Mouse (Mus musculus): ENCODE data around the gene Gm5039. TPM values are rescaled to one million over a fixed set of nuclear protein-coding genes. Genes with fewer than 3 reads are reported as not detected.
"Not testable (repeated sequence)": the region's sequence is repeated elsewhere in the genome, so short reads cannot be mapped to it uniquely, and the experiment has no call there.

Gm5039 gene
- 0.95 TPM for polyA plus RNA-seq (2012; fragmentation: generic; extraction: Trizol)

- H3K79me2 ChIP-seq (ENCODE audit: control insufficient read depth, insufficient read depth) = not testable (repeated sequence)
Observed at GRCm38 (mm10) chr12:88323926-88324325, at the start of gene Gm5039. Gm5039 (minus strand) TSS chr12:88324026.

DNA sequence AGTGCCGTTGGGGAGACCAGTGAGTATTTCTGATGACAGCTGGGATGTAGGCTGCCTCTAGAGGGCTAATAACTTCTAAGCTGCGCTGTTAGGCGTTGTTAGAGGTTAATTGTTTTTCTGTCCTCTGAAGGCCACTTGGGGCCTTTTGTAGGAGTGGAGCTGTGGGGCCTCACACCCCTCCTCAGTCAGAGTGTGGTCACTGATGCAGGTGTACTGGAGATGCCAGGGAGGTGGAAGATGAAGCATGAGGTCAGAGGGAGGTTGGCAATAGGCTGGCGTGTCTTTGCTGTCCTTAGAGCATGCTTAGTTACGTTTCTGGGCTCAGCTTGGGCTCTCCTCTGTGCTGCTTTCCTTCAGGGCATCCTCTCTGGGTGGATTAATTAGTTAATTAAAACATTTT is 48.2 kb upstream of the Gm5039 start:
- Histone ChIP-seq H3K36me3 (ENCODE audit: control insufficient read depth, insufficient read depth) (peaks cover 20% of the 10 kb centered on the region), H3ac (ENCODE audit: control insufficient read depth, insufficient read length) (no peak overlapping the region), H3K79me2 (ENCODE audit: control insufficient read depth, insufficient read depth) (no peaks in the 10 kb centered on the region), H3K4me3 (no peak overlapping the region), H3K27me3 (ENCODE audit: control insufficient read depth, insufficient read depth, insufficient read length) (no peaks in the 10 kb centered on the region), H3K4me2 (ENCODE audit: low read depth) (no peak overlapping the region)
- no peak for TF ChIP-seq MYOG (IDR thresholded peaks at IDR 0.05; ENCODE audit: control insufficient read depth in 1 of 3, insufficient read depth in 1 of 3, insufficient read length in 2 of 3, low read depth in 2 of 3)
- no peak for TF ChIP-seq TCF3 (IDR thresholded peaks at IDR 0.05; ENCODE audit: insufficient read length, low read depth)
- TF ChIP-seq E2F4 (IDR thresholded peaks at IDR 0.05; ENCODE audit: insufficient read depth) = no peak
- TF ChIP-seq SRF (IDR thresholded peaks at IDR 0.05; ENCODE audit: control insufficient read depth, insufficient read length, low read depth) = no peak
- no peak for TF ChIP-seq POLR2AphosphoS2 (IDR thresholded peaks at IDR 0.05; ENCODE audit: insufficient read length, low read depth)
- TF ChIP-seq MAX (IDR thresholded peaks at IDR 0.05; ENCODE audit: low read depth) = no peak
- no peak for TF ChIP-seq MYOD1 (IDR thresholded peaks at IDR 0.05; ENCODE audit: control insufficient read depth in 1 of 3, insufficient read length in 2 of 3, low read depth in 2 of 3)
- TF ChIP-seq REST (IDR thresholded peaks at IDR 0.05; ENCODE audit: insufficient read depth, insufficient read length) = no peak
- no peak for TF ChIP-seq USF1 (IDR thresholded peaks at IDR 0.05; ENCODE audit: low read depth)
- no peak for TF ChIP-seq CEBPB (IDR thresholded peaks at IDR 0.05; ENCODE audit: insufficient read depth, poor library complexity, severe bottlenecking)
- TF ChIP-seq POLR2A (IDR thresholded peaks at IDR 0.05; ENCODE audit: insufficient read length, low read depth) = no peak
- no peak for TF ChIP-seq TCF12 (IDR thresholded peaks at IDR 0.05; ENCODE audit: insufficient read depth, poor library complexity, severe bottlenecking)

More at GRCm38 (mm10) chr12:88323926-88324325, at the start of gene Gm5039:
- not testable (repeated sequence) for H3K36me3 ChIP-seq (ENCODE audit: control insufficient read depth, insufficient read depth); H3K4me2 ChIP-seq (ENCODE audit: low read depth); H3ac ChIP-seq (ENCODE audit: control insufficient read depth, insufficient read length); H3K4me3 ChIP-seq; H3K27me3 ChIP-seq (ENCODE audit: control insufficient read depth, insufficient read depth, insufficient read length)

DNA sequence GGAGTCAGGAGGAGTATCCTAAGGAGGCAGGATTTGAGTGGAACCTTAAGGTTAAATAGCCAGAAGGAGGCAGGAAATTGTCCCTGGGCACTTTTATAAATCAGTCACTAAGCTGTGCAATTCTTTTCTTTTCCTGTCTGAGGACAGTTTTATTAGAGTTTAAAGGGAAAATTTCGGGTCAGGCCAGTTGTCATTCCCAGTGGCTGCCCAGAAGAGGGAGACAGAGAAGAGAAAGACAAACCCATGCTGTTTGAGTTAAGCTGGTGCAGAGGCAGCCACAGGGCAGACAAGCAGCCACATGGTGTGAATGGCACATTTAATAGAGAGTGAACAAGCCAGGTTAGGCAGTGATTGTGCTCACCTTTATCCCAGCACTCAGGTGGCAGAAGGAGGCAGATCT is 46.5 kb upstream of the Gm5039 start:
- H3K36me3 ChIP-seq (ENCODE audit: control insufficient read depth, insufficient read depth) = peaks cover 20% of the 10 kb centered on the region
- H3ac ChIP-seq (ENCODE audit: control insufficient read depth, insufficient read length); H3K4me3 ChIP-seq; H3K27me3 ChIP-seq (ENCODE audit: control insufficient read depth, insufficient read depth, insufficient read length); H3K4me2 ChIP-seq (ENCODE audit: low read depth); H3K79me2 ChIP-seq (ENCODE audit: control insufficient read depth, insufficient read depth): not testable (repeated sequence)

DNA sequence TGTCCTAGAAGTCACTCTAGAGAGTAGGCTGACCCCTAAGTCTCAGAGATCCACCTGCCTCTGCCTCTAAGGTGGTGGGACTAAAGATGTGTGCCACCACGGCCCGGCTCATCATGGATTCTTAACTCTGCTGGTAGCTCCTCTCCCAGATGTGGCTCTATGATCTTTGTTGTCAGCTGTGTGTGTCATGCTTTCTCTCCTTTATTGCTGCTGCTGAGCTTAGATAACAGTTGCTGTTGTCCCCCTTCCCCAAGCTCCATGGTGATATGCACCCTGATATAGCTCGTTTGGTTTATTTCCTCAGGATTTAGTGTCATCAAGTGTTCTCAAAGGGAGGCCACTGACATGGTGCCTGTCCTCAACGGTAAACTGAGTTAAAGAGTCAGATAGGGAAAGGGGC is 45.9 kb upstream of the Gm5039 start:
- H3K4me2 ChIP-seq (ENCODE audit: low read depth); H3K79me2 ChIP-seq (ENCODE audit: control insufficient read depth, insufficient read depth): not testable (repeated sequence)

GRCm38 (mm10) chr12:88368618-88369017 is 44.8 kb upstream of the Gm5039 start:
- TF ChIP-seq E2F4 (IDR thresholded peaks at IDR 0.05; ENCODE audit: insufficient read depth) (no peak), REST (IDR thresholded peaks at IDR 0.05; ENCODE audit: insufficient read depth, insufficient read length) (no peak), USF1 (IDR thresholded peaks at IDR 0.05; ENCODE audit: low read depth) (no peak), MAX (IDR thresholded peaks at IDR 0.05; ENCODE audit: low read depth) (no peak), TCF12 (IDR thresholded peaks at IDR 0.05; ENCODE audit: insufficient read depth, poor library complexity, severe bottlenecking) (no peak), TCF3 (IDR thresholded peaks at IDR 0.05; ENCODE audit: insufficient read length, low read depth) (no peak), SRF (IDR thresholded peaks at IDR 0.05; ENCODE audit: control insufficient read depth, insufficient read length, low read depth) (no peak)
- H3K4me2 ChIP-seq (ENCODE audit: low read depth) = no peak overlapping the region

More for the DNA sequence above, 45.9 kb upstream of the Gm5039 start:
- not testable (repeated sequence) for H3K4me3 ChIP-seq; H3ac ChIP-seq (ENCODE audit: control insufficient read depth, insufficient read length); H3K27me3 ChIP-seq (ENCODE audit: control insufficient read depth, insufficient read depth, insufficient read length)
- H3K36me3 ChIP-seq (ENCODE audit: control insufficient read depth, insufficient read depth) = peaks cover 15% of the 10 kb centered on the region

DNA sequence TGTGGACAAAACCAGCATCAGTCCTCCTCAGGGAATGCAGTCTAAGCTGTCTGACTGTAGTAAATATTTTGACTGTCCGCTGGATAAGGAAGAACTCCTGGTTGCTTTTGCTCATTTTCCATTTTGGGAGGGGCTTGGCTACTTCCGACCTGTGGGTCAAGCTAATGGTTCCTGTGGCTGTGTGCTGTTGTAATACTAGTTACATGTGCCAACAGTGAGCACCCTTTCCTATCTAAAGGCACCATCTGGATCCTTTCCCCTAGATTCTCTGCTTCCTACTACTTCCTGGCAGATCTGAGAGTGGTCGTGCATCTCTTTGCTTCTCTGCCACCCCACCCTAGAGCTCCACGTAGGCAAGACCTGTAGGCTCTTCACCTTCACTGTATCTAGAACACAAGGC is 43.8 kb upstream of the Gm5039 start:
- Histone ChIP-seq H3K36me3 (ENCODE audit: control insufficient read depth, insufficient read depth) (peaks cover 7% of the 10 kb centered on the region), H3K27me3 (ENCODE audit: control insufficient read depth, insufficient read depth, insufficient read length) (no peaks in the 10 kb centered on the region), H3K4me2 (ENCODE audit: low read depth) (no peak overlapping the region), H3ac (ENCODE audit: control insufficient read depth, insufficient read length) (no peak overlapping the region), H3K79me2 (ENCODE audit: control insufficient read depth, insufficient read depth) (no peaks in the 10 kb centered on the region), H3K4me3 (no peak overlapping the region)
- TF ChIP-seq CEBPB (IDR thresholded peaks at IDR 0.05; ENCODE audit: insufficient read depth, poor library complexity, severe bottlenecking) (no peak), TCF3 (IDR thresholded peaks at IDR 0.05; ENCODE audit: insufficient read length, low read depth) (no peak), E2F4 (IDR thresholded peaks at IDR 0.05; ENCODE audit: insufficient read depth) (no peak), REST (IDR thresholded peaks at IDR 0.05; ENCODE audit: insufficient read depth, insufficient read length) (no peak), MAX (IDR thresholded peaks at IDR 0.05; ENCODE audit: low read depth) (no peak), SRF (IDR thresholded peaks at IDR 0.05; ENCODE audit: control insufficient read depth, insufficient read length, low read depth) (no peak), TCF12 (IDR thresholded peaks at IDR 0.05; ENCODE audit: insufficient read depth, poor library complexity, severe bottlenecking) (no peak), POLR2A (IDR thresholded peaks at IDR 0.05; ENCODE audit: insufficient read length, low read depth) (no peak), USF1 (IDR thresholded peaks at IDR 0.05; ENCODE audit: low read depth) (no peak), MYOD1 (IDR thresholded peaks at IDR 0.05; ENCODE audit: control insufficient read depth in 1 of 3, insufficient read length in 2 of 3, low read depth in 2 of 3) (no peak), POLR2AphosphoS2 (IDR thresholded peaks at IDR 0.05; ENCODE audit: insufficient read length, low read depth) (no peak), MYOG (IDR thresholded peaks at IDR 0.05; ENCODE audit: control insufficient read depth in 1 of 3, insufficient read depth in 1 of 3, insufficient read length in 2 of 3, low read depth in 2 of 3) (no peak)

More at GRCm38 (mm10) chr12:88368618-88369017, 44.8 kb upstream of the Gm5039 start:
- Histone ChIP-seq H3K36me3 (ENCODE audit: control insufficient read depth, insufficient read depth) (peaks cover 12% of the 10 kb centered on the region), H3K27me3 (ENCODE audit: control insufficient read depth, insufficient read depth, insufficient read length) (no peaks in the 10 kb centered on the region), H3ac (ENCODE audit: control insufficient read depth, insufficient read length) (no peak overlapping the region), H3K79me2 (ENCODE audit: control insufficient read depth, insufficient read depth) (no peaks in the 10 kb centered on the region), H3K4me3 (no peak overlapping the region)

Data from myocyte (in vitro differentiated cells).